Mouse (Mus musculus): Measurements from ENCODE around the gene Lrrc29.

GRCm38 (mm10) chr8:105331469-105331868 is 5.4 kb upstream of the Lrrc29 start:
- TF ChIP-seq POLR2A (IDR thresholded peaks at IDR 0.05; ENCODE audit: control insufficient read depth, extremely low read depth, insufficient read depth, low read length, poor library complexity) (no peak), CTCF (IDR thresholded peaks at IDR 0.05; ENCODE audit: borderline replicate concordance, control insufficient read depth, extremely low read depth, insufficient read depth, low read length, poor library complexity) (no peak)

All from thymus, adult 2 months (tissue).